ENCODE assay signal across 8 mouse cellular contexts in genomic region chr4:134510845-134511411, GRCm38 (mm10). TPM values are rescaled to one million over a fixed set of nuclear protein-coding genes. Genes with fewer than 3 reads are reported as not detected.
A peak's percentile ranks its signal among the peaks of the same experiment; 100 is the strongest.
DNase-seq lines count a peak whose midpoint lies in the region; ATAC-seq lines count a peak whose summit lies in the region.

Gene Aunip (plus strand): TSS chr4:134510999.

- under 1% methylated on average over 42 of the region's 42 CpGs for WGBS in hindbrain, embryonic 14.5 days

- peak; percentile 95 for ATAC-seq in hindbrain, embryonic 14.5 days (ENCODE audit: low FRiP score)

- H3K9ac ChIP-seq in hindbrain, embryonic 14.5 days = peak within 1 kb of the TSS; percentile 21; the same call in 1 of the 2 replicates

- H3K9me3 ChIP-seq in hindbrain, embryonic 14.5 days (ENCODE audit: control insufficient read depth, low read length) = no peaks in the 10 kb centered on the region

- DNase-seq in T-cell, adult 2 months (ENCODE audit: low spot score) = peak; percentile 66
- DNase-seq in cerebellum, postnatal 14 days = peak; percentile 93 to 98
- peak; percentile 59 to 70 for DNase-seq in frontal cortex, postnatal 25 days (ENCODE audit: low spot score in 2 of 2)
- peak; percentile 96 for DNase-seq in hindbrain, embryonic 14.5 days (ENCODE audit: low spot score)
- peak; percentile 77 for DNase-seq in left cerebral cortex, adult 11 months (ENCODE audit: low spot score)
- DNase-seq in lung, postnatal 4 days = peak; percentile 92 to 93
- DNase-seq in retina, postnatal 1 day = peak; percentile 95
- peak; percentile 95 for DNase-seq in thymus, postnatal 4 days

- no peaks in the 10 kb centered on the region for H3K27me3 ChIP-seq in hindbrain, embryonic 14.5 days (ENCODE audit: control insufficient read depth, insufficient read depth, low read length)

- peak within 1 kb of the TSS; percentile 71 for H3K4me2 ChIP-seq in hindbrain, embryonic 14.5 days (replicated peaks)

- H3K4me1 ChIP-seq in hindbrain, embryonic 14.5 days (replicated peaks; ENCODE audit: control insufficient read depth, insufficient read depth, low read length) = no peaks in the 10 kb centered on the region; the same call in 1 of the 2 replicates

- no peak within 1 kb of the TSS for H3K27ac ChIP-seq in hindbrain, embryonic 14.5 days

- H3K36me3 ChIP-seq in hindbrain, embryonic 14.5 days (replicated peaks; ENCODE audit: control insufficient read depth, insufficient read depth) = peaks cover 18% of the 10 kb centered on the region

- H3K4me3 ChIP-seq in hindbrain, embryonic 14.5 days (replicated peaks; ENCODE audit: low read length) = peak within 1 kb of the TSS; percentile 35

RNA-seq across cellular contexts. Expression of gene Aunip, which starts in this region (rescaled TPM):
- 0.40 and 0.91 TPM in 2 replicates for polyA plus RNA-seq in hindbrain, embryonic 14.5 days (2014; fragmentation: Nextera tagmentation; extraction: Ambion mirVana)

Comparison
In these comparisons a context has a peak if more than half of its experiments do, and no peak if none do; other contexts are left out.
1. Peak in DNase-seq, ATAC-seq, H3K4me3 ChIP-seq, H3K9ac ChIP-seq and H3K4me2 ChIP-seq in hindbrain, embryonic 14.5 days; RNA of the gene not detected or under 1 TPM.